Mouse (Mus musculus): Measurements from ENCODE around the gene Kitl.

Kitl gene

GRCm38 (mm10) chr10:100030980-100031516 is 15.6 kb downstream of the Kitl start:
- no peak for DNase-seq

GRCm38 (mm10) chr10:100031631-100032030 is 16.2 kb downstream of the Kitl start:
- DNase-seq, result no peak

- DNase-seq, result no peak
These were observed 17.1 kb downstream of the Kitl start for GRCm38 (mm10) chr10:100032566-100032965.

GRCm38 (mm10) chr10:100036021-100036420 is 20.6 kb downstream of the Kitl start:
- no peak for DNase-seq

- DNase-seq, result no peak
These were observed 23.0 kb downstream of the Kitl start for GRCm38 (mm10) chr10:100038342-100038898.

- DNase-seq, result no peak
These were observed 23.6 kb downstream of the Kitl start for GRCm38 (mm10) chr10:100038994-100039393.

- DNase-seq, result no peak
These were observed 28.3 kb downstream of the Kitl start for GRCm38 (mm10) chr10:100043748-100044147.

GRCm38 (mm10) chr10:100044153-100044552 is 28.7 kb downstream of the Kitl start:
- no peak for DNase-seq

- no peak for DNase-seq
These were observed 35.8 kb downstream of the Kitl start for GRCm38 (mm10) chr10:100051146-100051783.

- no peak for DNase-seq
These were observed 37.0 kb downstream of the Kitl start for GRCm38 (mm10) chr10:100052404-100052803.

GRCm38 (mm10) chr10:100052911-100053310 is 37.5 kb downstream of the Kitl start:
- DNase-seq, result no peak

GRCm38 (mm10) chr10:100054006-100054405 is 38.6 kb downstream of the Kitl start:
- peak; percentile 75 for DNase-seq

GRCm38 (mm10) chr10:100055082-100055481 is 39.7 kb downstream of the Kitl start:
- no peak for DNase-seq

GRCm38 (mm10) chr10:100057106-100057623 is 41.7 kb downstream of the Kitl start:
- no peak for DNase-seq

GRCm38 (mm10) chr10:100059356-100059755 is 43.9 kb downstream of the Kitl start:
- DNase-seq, result no peak

- no peak for DNase-seq
These were observed 50.3 kb downstream of the Kitl start for GRCm38 (mm10) chr10:100065529-100066301.

- DNase-seq, result no peak
These were observed 50.9 kb downstream of the Kitl start for GRCm38 (mm10) chr10:100066374-100066773.

- DNase-seq, result no peak
These were observed 57.2 kb downstream of the Kitl start for GRCm38 (mm10) chr10:100072641-100073040.

- DNase-seq, result no peak
These were observed 57.7 kb downstream of the Kitl start for GRCm38 (mm10) chr10:100073092-100073491.

- DNase-seq, result no peak
These were observed 85.7 kb downstream of the Kitl start for GRCm38 (mm10) chr10:100101115-100101514.

GRCm38 (mm10) chr10:100111209-100111608 is 95.8 kb downstream of the Kitl start:
- DNase-seq, result no peak

GRCm38 (mm10) chr10:100115570-100115969 is 100.1 kb downstream of the Kitl start:
- no peak for DNase-seq

- DNase-seq, result no peak
These were observed 109.0 kb downstream of the Kitl start for GRCm38 (mm10) chr10:100124452-100124851.
